Mouse (Mus musculus) heart, adult 18-20 months (tissue): ENCODE results near the gene Slc35f4. TPM values are rescaled to one million over a fixed set of nuclear protein-coding genes. Genes with fewer than 3 reads are reported as not detected.
A peak's percentile ranks its signal among the peaks of the same experiment; 100 is the strongest.

ENCODE experiments used
- DNase-seq, 2 experiments: peaks; one replicate each; pipeline ENCODE4 v3.0.0; 2021 to 2022; ENCODE audit warnings: mixed read lengths in 1 of 2
- long read RNA-seq, 2 experiments: library from polyadenylated mRNA; stranded (forward); transcript quantifications; one replicate each; pipeline ENCODE4 v2.0.0; 2021
- total RNA-seq, 2 experiments: library from RNA; stranded (reverse); gene quantifications; 2 replicates each; pipeline ENCODE4 v1.2.3; 2021

Slc35f4 gene
- total RNA-seq, result not detected
- long read RNA-seq, experiment 1, result 0 reads
- long read RNA-seq, experiment 2, result 0 reads

- no peak for DNase-seq
These were observed at the start of gene Slc35f4 for GRCm38 (mm10) chr14:49525931-49526291. TSS of gene Slc35f4 (minus strand) at chr14:49526046.

- DNase-seq, result no peak
These were observed 42.5 kb upstream of the Slc35f4 start for GRCm38 (mm10) chr14:49568369-49568768.

- DNase-seq, result no peak
These were observed 34.9 kb upstream of the Slc35f4 start for GRCm38 (mm10) chr14:49560706-49561105.

- peak; percentile 11 to 48 for DNase-seq
These were observed 14.3 kb upstream of the Slc35f4 start for GRCm38 (mm10) chr14:49540104-49540503.

- DNase-seq, result peak; percentile 45 to 68
These were observed 493 bp downstream of the Slc35f4 start for GRCm38 (mm10) chr14:49525176-49525930.

- no peak for DNase-seq
These were observed 1.2 kb downstream of the Slc35f4 start for GRCm38 (mm10) chr14:49524665-49525064.

GRCm38 (mm10) chr14:49515096-49515665, 10.7 kb downstream of the Slc35f4 start:
- no peak for DNase-seq

GRCm38 (mm10) chr14:49514137-49514536, 11.7 kb downstream of the Slc35f4 start:
- DNase-seq, result peak; percentile 5 to 16

GRCm38 (mm10) chr14:49495192-49495591, 30.7 kb downstream of the Slc35f4 start:
- peak; percentile 11 to 12 for DNase-seq

GRCm38 (mm10) chr14:49493793-49494192, 32.1 kb downstream of the Slc35f4 start:
- peak; percentile 50 to 76 for DNase-seq

GRCm38 (mm10) chr14:49492506-49492905, 33.3 kb downstream of the Slc35f4 start:
- DNase-seq, result no peak

GRCm38 (mm10) chr14:49476602-49477001, 49.2 kb downstream of the Slc35f4 start:
- no peak for DNase-seq

GRCm38 (mm10) chr14:49461761-49462160, 64.1 kb downstream of the Slc35f4 start:
- DNase-seq, result peak in 1 of 2 experiments; percentile 5

- no peak for DNase-seq
These were observed 65.0 kb downstream of the Slc35f4 start for GRCm38 (mm10) chr14:49460799-49461198.

- DNase-seq, result no peak
These were observed 71.4 kb downstream of the Slc35f4 start for GRCm38 (mm10) chr14:49454283-49454914.

- no peak for DNase-seq
These were observed 72.1 kb downstream of the Slc35f4 start for GRCm38 (mm10) chr14:49453782-49454181.

GRCm38 (mm10) chr14:49447669-49448068, 78.2 kb downstream of the Slc35f4 start:
- DNase-seq, result no peak

GRCm38 (mm10) chr14:49446461-49446860, 79.4 kb downstream of the Slc35f4 start:
- DNase-seq, result no peak

GRCm38 (mm10) chr14:49436811-49437210, 89.0 kb downstream of the Slc35f4 start:
- no peak for DNase-seq

- no peak for DNase-seq
These were observed 94.0 kb downstream of the Slc35f4 start for GRCm38 (mm10) chr14:49431821-49432220.

- DNase-seq, result peak; percentile 2 to 32
These were observed 133.4 kb downstream of the Slc35f4 start for GRCm38 (mm10) chr14:49392482-49392881.

- DNase-seq, result no peak
These were observed 163.7 kb downstream of the Slc35f4 start for GRCm38 (mm10) chr14:49362161-49362560.

- DNase-seq, result no peak
These were observed 170.3 kb downstream of the Slc35f4 start for GRCm38 (mm10) chr14:49355561-49355960.
